Mouse (Mus musculus) spleen, adult 18-20 months (tissue): ENCODE data around the gene Sh3rf3.

ENCODE experiments used
- DNase-seq, 2 experiments: peaks; one replicate each; pipeline ENCODE4 v3.0.0; 2022; ENCODE audit warnings: mixed read lengths in 2 of 2

The Sh3rf3 gene

DNA sequence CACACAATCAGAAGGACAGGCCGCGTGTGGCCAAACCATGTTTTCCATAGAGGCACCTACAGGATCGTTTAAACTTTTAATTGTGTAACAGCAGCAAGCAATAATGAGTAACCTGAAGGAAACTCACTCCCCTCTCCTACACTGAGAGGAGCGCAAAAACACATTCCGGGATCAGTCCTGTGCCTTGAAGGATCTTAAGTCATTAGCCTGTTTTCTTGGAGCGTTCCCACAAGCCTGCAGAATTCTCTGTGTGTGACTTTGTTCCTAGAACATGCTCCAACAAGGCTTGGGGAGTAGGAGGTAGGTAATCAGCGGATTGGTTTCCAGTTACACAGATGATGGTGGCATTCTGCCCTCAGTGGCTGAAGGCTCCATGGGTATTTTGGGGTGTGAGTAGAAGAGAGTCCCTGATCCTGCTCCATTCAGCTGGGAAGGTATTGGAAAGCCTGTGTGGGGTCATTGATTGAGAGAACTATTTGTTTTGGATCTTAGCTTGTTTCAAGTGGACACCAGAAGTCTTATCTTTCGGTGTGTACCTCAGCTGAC lies 108.6 kb downstream of the Sh3rf3 start:
- no peak for DNase-seq

DNA sequence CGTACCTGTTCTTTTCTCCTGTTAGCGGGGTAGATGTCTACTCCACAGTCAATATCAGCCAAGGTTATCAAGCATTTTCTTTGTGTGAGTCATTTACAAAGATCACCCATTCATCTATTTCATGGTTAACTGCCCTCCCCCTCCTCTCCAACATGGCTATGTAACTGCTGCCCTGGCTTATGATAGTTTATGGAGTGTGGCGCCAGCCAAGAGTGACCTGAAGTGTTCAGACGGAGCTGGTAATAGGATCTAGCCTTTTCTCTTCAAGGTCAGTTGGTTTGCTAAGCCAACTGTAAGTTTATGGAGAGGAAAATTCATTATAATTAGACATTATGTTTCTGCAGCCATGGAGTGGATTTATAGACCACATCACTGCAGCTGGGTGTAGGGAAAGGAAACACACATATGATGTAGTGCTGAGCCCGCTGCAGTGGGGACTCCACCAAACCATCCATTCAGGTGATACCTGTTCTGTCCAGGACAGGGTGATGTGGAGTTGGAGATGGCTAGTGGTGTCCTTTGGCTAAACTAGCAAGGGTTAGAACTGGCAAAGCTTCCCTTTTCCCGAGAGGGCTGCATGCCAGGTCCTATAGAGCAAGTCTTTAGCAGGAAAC lies 109.2 kb downstream of the Sh3rf3 start:
- DNase-seq: no peak

DNA sequence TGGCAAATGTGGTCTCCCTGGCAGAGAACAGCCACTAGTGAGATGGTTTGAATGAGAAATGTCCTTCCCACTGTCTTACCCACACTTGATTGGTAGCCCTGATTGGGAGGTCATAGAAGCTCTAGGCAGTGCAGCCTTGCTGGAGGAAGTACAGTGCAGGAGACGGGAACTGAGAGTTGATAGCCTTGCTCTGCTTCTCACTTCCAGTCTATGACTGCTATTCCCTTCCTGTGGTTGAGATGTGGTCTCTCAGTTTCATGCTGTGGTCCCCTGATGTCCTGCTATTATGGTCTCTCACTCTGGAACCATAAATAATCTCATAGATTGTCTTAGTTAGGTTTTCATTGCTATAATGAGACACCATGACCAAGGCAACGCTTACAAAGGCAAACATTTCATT lies 109.8 kb downstream of the Sh3rf3 start:
- no peak for DNase-seq

DNA sequence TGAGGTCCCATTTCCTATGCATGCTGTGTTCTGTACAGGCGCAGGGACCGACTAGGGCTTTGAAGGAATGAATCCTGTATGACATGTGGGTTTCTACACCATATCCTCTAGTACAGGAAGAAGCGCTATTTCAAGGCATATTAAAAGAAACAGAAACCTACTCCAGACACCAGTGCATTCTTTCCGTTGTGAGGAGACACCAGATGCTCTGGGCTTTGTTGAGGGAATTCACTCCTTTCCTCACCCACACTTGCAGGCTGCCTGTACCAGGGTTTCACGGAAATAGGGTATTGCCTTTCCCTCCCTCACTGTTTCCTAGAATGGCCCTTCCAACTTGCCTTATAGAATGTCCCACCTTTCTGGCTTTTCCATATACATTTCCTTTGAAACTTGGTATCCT lies 113.4 kb downstream of the Sh3rf3 start:
- DNase-seq: no peak

DNA sequence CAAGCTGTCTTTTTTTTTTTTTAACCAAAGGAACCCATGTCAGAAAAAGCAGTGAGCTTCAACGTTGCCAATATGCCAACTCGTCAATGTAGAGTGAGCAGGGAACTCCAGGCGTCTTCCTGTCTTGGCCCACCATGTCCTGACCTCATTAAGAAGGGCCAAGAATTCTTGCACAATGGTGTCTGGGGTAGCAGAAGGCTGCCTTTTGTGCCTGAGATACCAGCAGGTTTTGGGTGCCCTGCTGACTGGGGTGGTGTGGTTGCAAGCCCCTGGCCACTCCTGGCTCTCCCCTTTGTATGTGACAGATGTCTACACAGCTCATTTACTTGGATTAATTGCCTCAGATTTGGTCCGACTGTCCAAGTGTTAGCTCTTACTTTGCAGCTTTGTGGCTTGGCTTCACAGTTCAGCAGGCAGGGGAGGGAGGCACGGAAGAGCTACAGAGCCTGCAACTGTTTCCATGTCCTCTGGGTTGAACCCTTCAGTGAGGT lies 115.8 kb downstream of the Sh3rf3 start:
- no peak for DNase-seq

DNA sequence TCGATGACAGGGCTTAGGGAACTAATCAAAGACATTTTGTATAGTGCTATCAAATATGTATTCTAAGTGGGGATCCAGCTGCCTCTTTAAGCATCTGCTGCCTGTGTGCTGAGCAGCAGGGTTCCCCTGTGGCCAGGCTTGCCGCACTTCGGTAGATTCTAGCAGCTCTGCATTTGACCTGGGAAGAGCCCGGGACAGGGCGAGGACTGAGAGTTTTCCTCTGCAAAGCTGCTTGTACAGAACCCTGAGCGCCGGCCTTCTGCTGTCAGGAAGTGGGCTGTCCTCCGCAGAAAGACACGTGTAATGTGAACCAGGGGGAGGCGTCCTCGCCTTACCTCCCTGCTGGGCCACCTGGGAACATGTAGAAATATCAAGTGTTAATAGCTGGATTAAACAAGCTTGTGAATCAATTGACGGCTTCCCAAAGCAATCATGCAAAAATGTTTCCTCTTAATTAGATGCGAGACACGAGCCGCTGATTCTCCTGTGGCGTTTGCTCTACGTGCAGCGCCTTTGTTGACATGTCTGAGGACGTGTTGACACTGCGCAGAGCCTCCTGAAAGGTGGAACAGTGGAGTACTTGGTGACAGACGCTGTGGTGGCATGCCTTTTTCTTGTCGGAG lies 119.1 kb downstream of the Sh3rf3 start:
- no peak for DNase-seq

DNA sequence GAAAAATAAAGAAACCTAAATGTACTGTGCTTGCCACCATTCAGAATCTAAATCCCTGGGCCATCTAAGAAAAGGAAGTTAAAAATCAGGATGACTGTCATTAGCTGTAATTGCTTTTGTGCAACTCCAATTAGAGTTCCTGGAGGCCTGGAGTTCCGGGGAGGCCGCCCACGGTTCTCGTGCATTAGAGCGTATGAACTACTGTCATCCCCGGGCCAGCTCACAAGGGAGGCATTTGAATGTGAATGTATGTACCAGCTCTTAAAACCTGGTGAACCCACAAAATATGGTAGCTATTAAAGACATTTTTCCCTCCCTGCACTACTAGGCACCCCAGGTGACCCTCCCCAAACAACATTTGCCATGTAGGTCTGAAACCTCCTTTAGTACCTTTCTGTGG lies 122.4 kb downstream of the Sh3rf3 start:
- DNase-seq: no peak

DNA sequence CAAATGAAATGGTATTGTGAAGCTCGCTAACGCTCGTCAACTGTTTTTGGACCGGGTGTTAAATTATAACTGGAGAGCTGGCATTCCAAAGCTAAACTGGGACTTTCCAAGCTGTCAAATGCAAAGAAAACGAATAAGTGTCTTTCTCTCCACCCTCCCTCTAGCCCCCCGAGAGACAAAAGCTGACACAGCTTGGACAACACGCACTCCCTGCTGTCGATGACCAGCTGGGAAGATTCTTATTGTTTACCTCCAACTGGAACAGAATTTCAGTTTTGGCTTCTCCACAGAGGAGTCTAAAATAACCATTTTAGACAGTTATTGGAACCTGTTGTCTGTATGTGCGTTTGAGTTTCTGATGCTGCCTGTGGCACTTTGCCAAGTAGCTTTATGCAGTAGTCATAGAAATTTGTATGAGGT lies 123.3 kb downstream of the Sh3rf3 start:
- no peak for DNase-seq

DNA sequence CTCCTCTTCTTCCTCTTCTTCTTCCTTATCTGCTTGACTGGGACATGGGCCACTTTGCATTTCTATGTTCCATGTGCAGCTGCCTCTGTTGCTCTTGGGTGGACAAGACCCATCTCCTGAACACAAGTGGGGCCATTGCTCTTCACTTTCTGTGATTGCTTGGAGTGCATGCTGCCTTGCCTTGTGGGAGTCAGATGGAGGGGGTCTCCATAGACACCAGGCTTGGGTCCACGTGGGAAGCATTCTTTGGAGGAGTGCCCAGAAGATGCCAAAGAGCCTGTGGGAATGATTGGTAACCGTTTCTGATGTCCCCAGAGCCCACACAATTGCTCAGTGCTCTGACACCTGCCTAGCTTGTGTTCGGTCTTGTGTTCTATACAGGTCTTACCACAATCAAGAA lies 124.4 kb downstream of the Sh3rf3 start:
- DNase-seq: no peak

DNA sequence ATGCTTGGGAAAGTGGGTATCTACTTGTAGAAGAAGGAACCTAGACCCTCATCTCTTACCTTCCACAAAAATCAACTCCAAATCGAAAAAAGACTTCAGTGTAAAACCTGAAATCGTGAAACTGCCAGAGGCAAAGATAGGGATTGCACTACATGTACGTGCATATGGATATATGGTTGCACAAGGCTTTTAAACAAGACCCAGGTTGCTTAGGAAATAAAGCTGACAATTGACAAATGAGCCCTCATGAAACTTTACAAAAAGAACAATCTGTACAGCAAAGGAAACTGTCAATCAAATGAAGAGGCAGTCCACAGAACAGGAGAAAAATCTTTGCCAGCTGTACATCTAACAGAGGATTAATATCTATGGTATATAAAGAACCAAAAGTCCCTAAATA lies 129.7 kb downstream of the Sh3rf3 start:
- no peak for DNase-seq

DNA sequence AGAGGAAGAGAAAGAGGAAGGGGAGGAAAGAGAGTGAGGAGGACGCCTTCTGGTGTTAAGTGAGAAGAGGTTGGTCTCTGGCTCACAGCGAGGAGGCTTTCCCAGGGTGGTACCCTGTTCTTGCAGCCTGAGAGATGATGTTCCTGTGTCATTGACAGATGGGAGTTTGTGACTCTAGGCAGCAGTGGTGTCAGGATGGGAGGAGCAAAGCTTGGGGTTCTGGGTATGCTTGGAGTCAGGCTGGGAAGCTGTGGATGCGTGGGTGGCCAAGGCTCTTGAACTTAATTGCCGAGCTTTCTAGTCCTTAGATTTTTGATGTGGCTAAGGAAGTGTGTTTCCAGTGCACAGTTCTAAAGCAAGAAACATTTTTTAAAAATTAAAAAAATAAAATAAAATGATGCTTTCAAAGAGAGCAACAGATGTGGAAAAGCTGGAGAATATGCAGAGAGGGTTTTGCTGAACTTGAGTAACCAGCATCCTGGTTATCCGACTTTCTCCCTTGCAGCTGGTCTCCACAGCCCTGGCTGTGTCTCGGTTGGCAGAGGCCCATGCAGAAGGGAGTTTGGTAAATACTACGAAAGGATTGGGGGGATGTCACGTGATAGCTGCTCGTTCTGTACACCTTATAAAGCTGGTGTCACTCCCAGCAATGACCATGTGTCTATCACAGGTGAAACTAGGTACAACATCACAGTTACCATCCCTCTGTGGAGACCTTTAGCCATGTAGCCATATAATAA lies 130.7 kb downstream of the Sh3rf3 start:
- DNase-seq: no peak

DNA sequence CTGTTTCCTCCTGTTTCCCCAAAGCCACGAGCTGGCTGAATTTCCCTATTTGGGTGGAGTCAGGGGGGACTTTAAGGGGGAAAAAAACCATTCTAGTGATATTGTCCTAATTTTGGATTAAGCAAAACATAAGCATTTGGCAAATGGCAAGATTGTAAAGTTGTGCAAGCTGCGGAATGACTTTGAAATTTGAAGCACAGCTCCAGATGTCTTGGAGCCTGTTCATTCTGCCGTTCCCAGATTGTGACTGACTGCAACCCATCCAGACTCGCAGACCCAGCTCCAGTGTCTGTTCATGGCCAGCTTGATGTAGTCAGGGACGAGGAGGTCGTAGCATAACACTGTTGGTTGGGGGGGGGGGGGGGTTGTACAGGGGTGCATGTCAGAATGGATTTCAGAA lies 131.8 kb downstream of the Sh3rf3 start:
- no peak for DNase-seq

DNA sequence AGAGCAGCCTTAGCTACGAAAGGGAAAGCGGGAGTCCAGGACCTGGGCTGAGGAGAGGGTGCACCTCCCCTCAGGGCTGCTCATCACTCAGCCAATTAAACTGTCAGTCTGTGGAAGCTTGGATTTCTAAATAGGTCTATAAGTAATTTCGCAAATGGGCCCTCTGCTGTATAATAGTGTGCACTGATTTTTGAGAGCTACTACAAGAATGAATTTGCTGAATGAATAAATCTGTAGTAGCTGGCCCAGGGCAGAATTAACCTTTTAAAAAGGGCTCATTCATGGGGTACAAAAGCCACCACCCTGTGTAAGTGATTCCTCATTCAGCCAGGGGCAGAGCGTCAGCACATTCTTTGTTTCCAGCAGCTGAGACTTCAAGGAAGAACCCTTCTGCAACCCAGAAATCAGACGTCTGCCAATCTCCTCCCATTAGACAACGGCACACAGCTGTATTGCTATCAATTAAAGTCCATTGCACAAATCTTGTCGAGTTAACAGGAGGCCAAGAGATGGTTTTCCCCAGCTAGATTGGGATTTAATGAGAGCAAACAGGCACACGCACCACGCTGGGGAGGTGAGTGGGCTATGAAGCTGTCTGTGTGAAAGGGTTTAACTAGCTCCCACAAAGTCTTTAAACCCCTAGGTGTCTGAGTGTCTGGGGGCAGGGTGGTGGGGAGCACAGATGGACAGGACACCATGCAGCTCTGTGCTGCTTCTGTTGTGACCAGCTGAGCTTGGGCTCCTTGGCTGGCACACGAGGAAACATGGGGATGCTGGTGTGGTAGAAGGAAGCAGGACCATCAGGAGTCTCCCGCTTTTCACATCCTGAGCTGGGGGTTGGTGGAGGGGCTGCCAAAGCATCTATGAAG lies 136.8 kb downstream of the Sh3rf3 start:
- DNase-seq: no peak

DNA sequence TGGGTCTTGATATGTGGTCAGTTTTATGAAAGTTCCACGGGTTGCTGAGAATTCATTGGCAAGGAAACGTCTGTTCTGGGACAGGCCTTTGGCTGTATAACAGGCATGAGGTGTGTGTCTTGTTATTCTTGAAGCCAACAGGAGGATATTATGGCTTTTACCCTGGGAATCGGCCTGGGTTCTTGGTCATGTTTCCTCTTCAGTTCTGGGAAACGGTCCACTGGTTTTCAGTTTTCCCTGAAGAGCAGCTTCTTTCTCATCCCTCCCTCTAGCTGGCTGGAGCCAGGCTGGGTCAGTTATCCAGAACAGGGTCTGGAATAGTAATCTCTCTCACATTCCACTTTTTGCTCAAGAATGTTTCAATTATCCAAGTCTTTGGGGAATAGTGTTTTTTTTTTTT lies 147.0 kb downstream of the Sh3rf3 start:
- DNase-seq: no peak

DNA sequence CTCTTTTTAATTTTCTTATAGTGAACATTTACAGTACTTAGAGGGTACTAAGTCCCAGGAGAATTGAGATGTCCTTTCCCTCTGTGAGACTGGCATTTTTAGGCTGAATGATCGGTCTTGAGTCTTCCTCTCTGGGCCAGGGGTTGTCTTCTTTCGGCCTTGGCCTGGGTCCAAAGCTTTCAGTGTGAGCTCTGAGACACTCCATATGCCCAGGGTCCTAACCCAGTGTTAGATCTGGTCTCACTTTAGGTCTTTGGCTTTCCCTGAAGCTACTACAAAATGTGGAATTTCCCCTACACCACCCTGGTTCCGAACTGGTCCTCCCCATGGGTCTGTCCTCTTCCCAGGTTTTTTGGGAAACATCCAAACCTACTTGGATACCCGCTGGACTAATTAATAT lies 155.1 kb downstream of the Sh3rf3 start:
- no peak for DNase-seq

DNA sequence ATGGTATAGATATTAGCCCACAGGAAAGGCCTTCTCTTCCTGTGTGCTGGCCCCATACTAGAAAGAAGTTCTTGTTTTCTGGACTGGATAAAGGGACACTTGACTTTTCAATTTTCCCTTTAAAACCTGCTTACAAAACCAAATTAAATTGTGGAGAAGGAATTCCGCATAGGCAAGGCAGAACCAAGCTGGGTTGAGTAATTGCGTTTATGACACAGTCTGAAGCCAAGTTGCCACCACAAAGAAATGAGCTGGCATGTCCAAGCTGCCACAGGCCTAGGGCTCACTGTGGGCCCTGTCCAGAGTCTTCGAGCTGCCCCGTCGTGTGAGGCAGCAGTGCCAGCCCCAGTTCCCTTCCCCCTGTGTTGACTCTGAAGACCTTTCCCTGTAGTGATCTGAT lies 156.2 kb downstream of the Sh3rf3 start:
- no peak for DNase-seq

DNA sequence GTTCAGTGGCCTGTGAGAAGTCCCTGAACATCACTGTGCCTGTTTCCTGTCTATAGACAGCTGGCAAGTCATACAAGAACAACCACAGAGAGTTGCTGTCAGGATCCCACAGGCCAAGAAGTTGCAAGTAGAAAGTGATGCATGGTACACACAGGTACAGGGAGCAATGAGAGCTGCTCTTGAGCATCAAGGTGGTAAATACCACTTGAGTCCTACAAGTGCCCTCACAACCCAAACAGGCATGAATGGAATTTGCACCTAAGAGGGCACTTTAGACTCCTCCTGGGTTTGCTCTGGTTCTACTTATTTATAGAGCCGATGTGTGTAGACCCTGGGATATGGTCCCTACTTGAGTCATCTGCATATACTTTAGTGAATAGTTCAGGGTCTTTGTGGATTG lies 159.0 kb downstream of the Sh3rf3 start:
- no peak for DNase-seq

DNA sequence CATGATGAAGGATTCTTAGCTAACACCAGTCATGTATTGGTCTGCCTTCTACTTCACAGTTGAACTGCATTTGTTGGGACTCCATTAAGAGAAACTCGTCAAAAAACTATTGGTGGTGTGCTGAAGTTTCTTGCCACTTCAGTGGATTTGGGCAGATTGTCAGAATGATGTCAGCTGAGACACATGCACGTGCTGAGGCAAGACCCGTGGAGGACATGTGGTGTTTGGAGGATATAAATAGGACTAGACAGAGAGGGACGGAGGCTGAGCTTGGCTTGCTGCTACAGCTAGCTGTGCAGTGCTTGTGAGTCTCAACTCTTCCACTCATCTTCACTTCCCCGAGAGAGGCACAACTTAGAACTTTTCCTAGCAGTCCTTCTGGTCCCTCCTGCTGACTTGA lies 161.0 kb downstream of the Sh3rf3 start:
- DNase-seq: no peak

DNA sequence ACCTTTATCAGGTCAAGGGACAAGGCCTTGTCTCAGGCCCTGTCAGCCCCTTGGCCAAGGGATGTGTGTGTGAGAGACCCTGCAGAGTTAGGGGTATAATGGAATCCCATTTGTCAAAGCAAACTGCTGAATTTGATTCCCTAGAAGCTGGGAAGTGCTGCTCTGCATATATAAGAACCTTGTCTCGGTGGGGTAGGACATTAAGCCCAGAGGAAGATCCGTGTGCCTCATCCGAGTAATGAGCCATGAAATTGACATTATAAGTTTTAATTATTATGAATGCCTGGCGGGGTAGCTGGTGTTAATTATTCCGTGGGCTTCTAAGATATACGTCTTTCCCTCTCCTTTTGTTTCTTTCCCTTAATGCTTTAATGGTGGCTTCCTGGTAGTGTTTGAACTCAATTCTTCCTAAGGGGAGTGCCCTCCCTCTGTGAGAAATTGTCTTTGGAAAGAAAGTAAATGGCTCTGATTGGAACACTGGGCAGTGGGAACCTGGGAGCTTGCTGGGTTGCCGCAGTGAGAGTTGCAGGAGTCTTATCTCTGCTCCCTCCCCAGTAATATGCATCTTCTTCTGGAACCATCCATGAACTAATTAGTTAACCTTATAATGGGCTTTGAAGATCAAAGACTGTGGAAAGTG lies 166.3 kb downstream of the Sh3rf3 start:
- DNase-seq: no peak

DNA sequence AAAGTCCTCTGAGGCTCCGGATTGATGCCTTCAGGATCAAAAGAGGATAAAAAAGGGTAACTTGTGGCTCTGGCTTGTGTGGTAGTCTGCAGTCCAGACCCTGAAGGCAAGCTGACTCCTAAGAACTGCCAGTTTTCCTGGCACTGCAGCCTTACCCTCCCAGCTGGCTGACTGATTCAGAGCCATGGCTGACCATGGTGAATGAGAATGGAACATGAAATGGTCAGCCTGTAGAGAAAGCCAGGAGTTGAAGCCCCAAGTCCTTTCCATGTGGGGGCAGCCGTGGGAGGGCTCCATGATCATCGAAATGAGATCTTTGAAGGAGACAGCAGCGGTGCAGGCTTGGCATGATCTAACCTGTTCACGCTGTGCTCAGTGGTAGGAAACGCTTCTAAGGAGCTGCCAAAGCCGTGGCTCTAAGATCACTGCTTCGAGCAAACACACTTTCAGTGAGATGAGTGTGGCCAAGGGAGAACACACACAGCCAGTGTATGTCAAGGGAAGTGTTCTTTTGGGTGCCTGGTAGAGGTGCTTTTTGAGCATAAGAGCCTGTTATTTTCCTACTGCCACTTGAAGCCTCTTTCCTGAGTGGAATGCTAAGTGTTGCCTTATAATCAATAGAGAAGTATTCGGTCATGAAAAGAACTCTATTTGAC lies 168.6 kb downstream of the Sh3rf3 start:
- DNase-seq: no peak

DNA sequence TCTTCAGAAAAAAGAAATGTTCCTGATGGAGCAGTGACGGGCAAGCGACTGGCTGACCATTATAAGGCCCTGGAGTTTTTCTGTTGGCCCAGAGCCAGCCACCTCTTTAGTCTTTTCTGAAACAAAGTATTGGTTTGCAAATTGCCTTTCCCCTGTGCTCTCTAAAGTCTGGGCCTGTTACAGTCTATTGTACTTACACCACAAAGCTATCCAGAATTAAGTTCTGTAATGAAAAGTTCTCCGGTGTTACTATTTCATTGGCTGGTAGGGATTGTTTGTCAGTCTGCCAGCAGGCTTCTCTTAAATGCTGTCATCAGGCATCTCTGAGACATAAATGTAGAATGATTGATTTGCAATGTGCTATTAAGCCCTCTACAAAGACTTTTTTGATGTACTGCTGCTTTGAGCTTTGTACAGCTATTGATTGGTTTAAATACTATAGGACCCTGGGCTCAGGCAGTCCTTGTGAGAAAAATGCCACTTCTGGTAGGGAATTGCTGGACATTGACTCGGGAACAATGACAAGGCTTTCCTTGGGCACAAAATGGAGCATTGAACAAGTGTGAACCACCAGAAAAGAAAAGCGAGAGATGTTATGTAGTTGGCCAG lies 169.5 kb downstream of the Sh3rf3 start:
- no peak for DNase-seq
